Mouse (Mus musculus) megakaryocyte progenitor cell, adult 5-6 weeks (primary cell): ENCODE measurements around the gene Exosc6. TPM values are rescaled to one million over a fixed set of nuclear protein-coding genes. Genes with fewer than 3 reads are reported as not detected.
A peak's percentile ranks its signal among the peaks of the same experiment; 100 is the strongest.
"Not testable (repeated sequence)": the region's sequence is repeated elsewhere in the genome, so short reads cannot be mapped to it uniquely, and the experiment has no call there.

ENCODE experiments used
- ATAC-seq: replicated peaks from 2 replicates; pipeline ENCODE4 v1.8.0; 2016; ENCODE audit warnings: mild to moderate bottlenecking, moderate TSS enrichment, inconsistent platforms; ENCODE audit not compliant: poor library complexity
- total RNA-seq, 2 experiments: library from RNA; stranded (forward) in 1 of 2; stranded (reverse) in 1 of 2; fragments of 157-497, 149-512 nt in 1 of 2; fragments of 200-1000 nt in 1 of 2; gene quantifications; 2 replicates each; pipeline versions ENCODE4 v1.2.3 to v1.2.4; 2015 to 2017

The Exosc6 gene
- total RNA-seq (2015) (21.2 and 23.0 TPM in 2 replicates), total RNA-seq (2017) (33.2 and 37.7 TPM in 2 replicates)

DNA sequence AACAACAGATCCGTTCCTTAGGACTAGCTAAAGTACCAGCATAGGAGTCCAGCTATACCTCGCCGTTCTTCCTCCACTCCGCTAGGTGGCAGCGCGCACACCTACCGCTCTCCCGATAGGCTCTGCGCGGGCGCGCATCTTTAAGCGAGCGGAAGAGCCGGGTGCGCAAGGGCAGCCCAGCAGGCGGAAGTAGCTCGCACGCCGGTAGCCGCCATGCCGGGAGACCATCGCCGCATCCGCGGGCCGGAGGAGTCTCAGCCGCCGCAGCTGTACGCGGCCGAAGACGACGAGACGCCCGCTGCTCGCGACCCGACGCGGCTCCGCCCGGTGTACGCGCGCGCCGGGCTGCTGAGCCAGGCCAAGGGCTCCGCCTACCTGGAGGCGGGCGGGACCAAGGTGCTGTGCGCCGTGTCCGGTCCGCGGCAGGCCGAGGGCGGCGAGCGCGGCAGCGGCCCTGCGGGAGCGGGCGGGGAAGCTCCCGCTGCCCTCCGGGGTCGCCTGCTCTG, at the start of gene Exosc6:
Gene Exosc6 (plus strand): TSS at position 182 of the 506 bp plus-strand sequence.
- peak; percentile 95 for ATAC-seq

GRCm38 (mm10) chr8:111010230-111010991, 45.7 kb upstream of the Exosc6 start:
- ATAC-seq: not testable (repeated sequence)

GRCm38 (mm10) chr8:111026609-111027008, 29.5 kb upstream of the Exosc6 start:
- not testable (repeated sequence) for ATAC-seq

DNA sequence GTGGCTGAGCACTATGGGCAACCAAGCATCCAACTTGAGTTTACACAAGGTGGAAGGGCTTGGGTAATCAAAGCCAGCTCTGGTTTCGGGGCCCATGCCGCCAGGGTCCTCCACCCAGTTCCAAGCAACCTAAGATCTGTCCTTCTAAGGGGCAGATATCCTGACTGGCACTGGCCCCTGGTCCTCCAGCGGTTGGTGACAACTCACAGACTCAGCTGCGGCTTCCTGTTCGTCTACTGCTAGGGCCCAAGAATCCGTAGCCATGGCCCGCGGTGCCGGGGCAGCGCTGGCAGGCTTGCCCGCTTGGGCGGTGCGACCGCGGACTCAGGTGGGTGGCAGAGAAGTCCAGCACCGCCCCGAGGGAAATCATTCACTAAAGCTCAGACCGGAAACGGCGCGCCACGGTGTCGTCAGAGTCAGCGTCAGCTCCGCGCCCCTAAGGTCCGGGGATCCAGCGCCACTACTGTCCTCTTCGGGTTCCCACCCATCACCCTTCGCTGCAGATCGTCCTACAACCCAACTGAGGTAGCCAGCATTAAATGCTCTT, 28.7 kb upstream of the Exosc6 start:
- peak; percentile 98 for ATAC-seq

- ATAC-seq: no peak
These were observed 26.6 kb upstream of the Exosc6 start for GRCm38 (mm10) chr8:111029589-111029988.

DNA sequence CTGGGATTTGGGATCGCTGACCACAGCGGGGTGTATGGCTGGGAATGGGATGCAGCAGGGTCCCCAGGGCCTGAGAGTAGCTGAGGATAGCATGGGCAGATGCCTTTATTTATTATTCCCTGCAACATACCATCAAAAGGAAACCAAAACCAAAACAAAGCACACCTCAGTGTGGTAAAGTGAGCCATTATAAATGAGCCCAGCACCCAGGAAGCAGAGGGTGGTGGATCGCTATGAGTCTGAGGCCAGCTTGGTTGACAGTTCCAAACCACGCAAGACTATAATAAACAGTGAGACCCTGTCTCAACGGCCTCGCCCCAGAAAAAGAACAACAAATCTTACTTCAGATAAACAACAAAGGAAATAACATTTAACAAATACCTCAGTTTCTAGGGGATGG, 26.1 kb upstream of the Exosc6 start:
- no peak for ATAC-seq

DNA sequence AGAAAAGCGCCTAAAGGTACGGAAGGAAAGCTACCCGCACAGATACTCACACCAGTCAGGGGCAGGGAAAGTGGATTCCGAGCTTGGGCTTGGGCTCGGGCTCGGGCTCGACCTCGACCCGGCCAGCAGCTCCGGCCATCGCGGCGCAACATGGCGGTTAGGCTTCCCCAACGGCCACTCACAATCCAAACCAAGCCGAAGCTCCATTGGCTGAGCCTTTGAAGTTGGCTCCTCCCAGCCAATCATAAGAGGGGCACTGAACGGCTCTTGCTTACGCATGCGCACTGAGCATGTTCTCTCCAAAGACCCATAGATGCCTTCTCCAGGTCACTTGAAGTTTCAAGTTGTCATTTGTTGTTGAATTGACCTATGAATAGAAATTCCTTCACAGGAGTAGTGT, 24.6 kb upstream of the Exosc6 start, which contains the start of gene Ddx19b:
Gene Ddx19b (minus strand): TSS at position 180 of the 400 bp plus-strand sequence.
- ATAC-seq: no peak

GRCm38 (mm10) chr8:111032916-111033315, 23.2 kb upstream of the Exosc6 start, which contains the start of gene Aars:
Gene Aars, plus strand, starts transcription at chr8:111033144.
- no peak for ATAC-seq

- peak; percentile 98 for ATAC-seq
These were observed 22.5 kb upstream of the Exosc6 start for GRCm38 (mm10) chr8:111033482-111034215.

GRCm38 (mm10) chr8:111034276-111034675, 21.9 kb upstream of the Exosc6 start:
- ATAC-seq: peak; percentile 10

DNA sequence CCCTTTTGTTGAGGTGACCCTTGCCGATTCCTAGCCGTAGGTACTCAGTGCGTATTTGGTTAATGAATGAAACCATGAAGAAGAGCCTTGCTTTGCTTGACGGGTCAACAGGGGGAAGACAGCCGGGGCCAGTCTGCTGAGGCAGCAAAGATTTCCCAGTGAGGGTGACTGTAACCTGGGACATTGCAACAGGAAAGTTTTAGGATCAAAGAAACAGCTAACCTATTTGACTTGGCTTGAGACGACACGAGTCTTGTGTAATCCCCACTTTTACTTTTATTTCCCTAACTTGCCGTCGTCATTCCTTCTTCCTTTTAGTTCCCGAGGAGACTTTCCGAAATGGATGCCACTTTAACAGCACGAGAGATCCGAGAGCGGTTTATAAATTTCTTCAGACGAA, 19.5 kb upstream of the Exosc6 start:
- no peak for ATAC-seq

- ATAC-seq: no peak
These were observed 13.6 kb upstream of the Exosc6 start for GRCm38 (mm10) chr8:111042546-111042945.

GRCm38 (mm10) chr8:111044003-111044734, 12.0 kb upstream of the Exosc6 start:
- ATAC-seq: peak; percentile 80

DNA sequence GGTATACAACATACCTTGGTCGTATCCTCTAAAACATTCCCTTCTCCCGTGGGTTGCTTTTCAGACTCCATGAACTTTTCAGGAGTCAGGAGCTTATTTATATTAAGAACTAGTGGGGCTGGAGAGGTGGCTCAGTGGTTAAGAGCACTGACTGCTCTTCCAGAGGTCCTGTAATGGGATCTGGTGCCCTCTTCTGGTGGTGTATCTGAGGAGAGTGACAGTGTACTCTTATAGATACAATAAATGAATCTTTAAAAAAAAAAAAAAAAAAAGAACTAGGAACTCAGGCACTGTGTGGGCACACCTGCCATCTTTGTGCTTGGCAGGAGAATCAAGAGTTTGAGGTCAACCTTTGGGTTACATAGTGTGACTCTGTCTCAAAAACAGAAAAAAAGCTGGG, 7.4 kb upstream of the Exosc6 start:
- ATAC-seq: peak; percentile 61

- ATAC-seq: no peak
These were observed 7.0 kb upstream of the Exosc6 start for GRCm38 (mm10) chr8:111049106-111049505.

DNA sequence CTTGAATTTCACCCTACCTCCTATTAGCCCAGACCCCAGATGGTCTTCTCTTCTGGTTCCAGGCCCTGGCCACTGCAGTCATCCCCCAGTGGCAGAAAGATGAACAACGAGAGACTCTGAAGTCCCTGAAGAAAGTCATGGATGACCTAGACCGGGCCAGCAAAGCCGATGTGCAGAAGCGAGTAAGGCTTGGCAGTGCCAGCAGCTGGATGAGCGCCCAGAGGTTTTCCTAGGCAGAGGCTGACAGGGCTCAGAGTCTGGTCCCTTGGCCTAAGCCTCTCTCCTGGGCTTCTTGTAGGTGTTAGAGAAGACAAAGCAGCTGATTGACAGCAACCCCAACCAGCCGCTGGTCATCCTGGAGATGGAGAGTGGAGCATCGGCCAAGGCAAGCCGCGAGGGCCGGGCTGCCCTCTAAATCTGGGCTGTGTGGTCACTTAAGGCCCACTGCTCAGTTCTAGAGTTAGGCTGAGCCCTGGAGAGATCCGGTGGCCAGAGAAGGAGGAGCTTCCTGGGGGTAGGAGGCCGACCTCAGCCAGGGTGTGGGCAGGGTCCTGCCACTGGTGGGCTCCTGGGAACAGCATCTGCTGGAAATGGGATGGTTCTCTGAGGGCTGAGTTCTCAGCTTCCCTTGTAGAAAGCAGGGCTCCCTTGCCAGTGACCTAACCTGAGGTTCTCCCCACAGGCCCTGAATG, 2.2 kb upstream of the Exosc6 start:
- ATAC-seq: no peak

GRCm38 (mm10) chr8:111055031-111055634, 1.0 kb upstream of the Exosc6 start:
- ATAC-seq: no peak

GRCm38 (mm10) chr8:111055661-111056060, 478 bp upstream of the Exosc6 start:
- peak; percentile 21; the same call in 1 of the 2 replicates for ATAC-seq

- ATAC-seq: peak; percentile 18; the same call in 1 of the 2 replicates
These were observed 653 bp downstream of the Exosc6 start for GRCm38 (mm10) chr8:111056691-111057293.
